Mouse (Mus musculus) layer of hippocampus, adult 18-20 months (tissue): ENCODE measurements at regions not wholly inside any gene's neighbourhood (a gene's known extent, or its start where the extent isn't known, plus 50 kb on each side); places are given as distances from the start of the nearest gene placed in this dataset.
A peak's percentile ranks its signal among the peaks of the same experiment; 100 is the strongest.

ENCODE experiments used
- DNase-seq, 2 experiments: peaks; one replicate each; pipeline ENCODE4 v3.0.0; 2022; ENCODE audit warnings: low spot score in 2 of 2

DNA sequence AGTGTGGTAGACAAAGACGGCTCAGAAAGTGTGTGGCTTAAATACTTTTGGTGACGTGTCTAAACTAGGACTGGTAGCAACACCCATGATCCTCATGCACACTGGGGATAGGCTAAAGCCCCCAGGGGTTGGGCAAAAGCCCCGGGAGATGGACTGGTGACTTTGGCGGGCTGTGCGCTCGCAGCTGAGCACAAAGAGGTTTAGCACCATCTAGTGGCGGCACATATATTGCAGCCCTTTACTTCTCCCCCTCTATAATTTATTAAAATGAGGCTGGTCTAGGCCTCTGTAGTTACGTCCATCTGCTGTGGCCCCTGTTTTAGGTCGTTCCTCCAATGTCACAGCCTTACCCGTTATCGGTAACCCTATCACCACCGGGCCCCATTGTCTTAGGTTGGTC lies 205.3 kb upstream of the Dock11 start:
- DNase-seq = peak in 1 of 2 experiments; percentile 0
